Comparison of ENCODE assay signal across 28 mouse cellular contexts in genomic region chr8:88150910-88151371, GRCm38 (mm10). TPM values are rescaled to one million over a fixed set of nuclear protein-coding genes. Genes with fewer than 3 reads are reported as not detected.
DNase-seq lines count a peak whose midpoint lies in the region; ATAC-seq and TF ChIP-seq lines count a peak whose summit lies in the region.
"Had no signal": no experiment of that assay in that cellular context is flagged by ENCODE, and none has a peak within 500 bp of the region (broad histone marks: within the 10 kb centered on the region; RNA-seq: fewer than 3 reads in every experiment).

No protein-coding gene starts in this region.

- no peak overlapping the region for H3K9ac ChIP-seq in intestine, postnatal 0 days (ENCODE audit: low read depth, low read length)
- H3K9ac ChIP-seq: embryonic facial prominence, embryonic 15.5 days; hindbrain, embryonic 15.5 days; limb, embryonic 13.5 days; liver, embryonic 13.5 days; midbrain, embryonic 12.5 days; neural tube, embryonic 15.5 days had no signal

- no peaks in the 10 kb centered on the region for H3K4me1 ChIP-seq in intestine, postnatal 0 days (replicated peaks; ENCODE audit: control insufficient read depth, insufficient read depth, low read length)
- H3K4me1 ChIP-seq: embryonic facial prominence, embryonic 15.5 days; forebrain, embryonic 10.5 days; heart, embryonic 10.5 days; hindbrain, embryonic 15.5 days; limb, embryonic 13.5 days; liver, embryonic 13.5 days; midbrain, embryonic 12.5 days; neural tube, embryonic 15.5 days had no signal

- H3K27ac ChIP-seq in intestine, postnatal 0 days (ENCODE audit: low read depth, low read length) = no peak overlapping the region
- H3K27ac ChIP-seq: embryonic facial prominence, embryonic 15.5 days; forebrain, embryonic 10.5 days; heart, embryonic 10.5 days; hindbrain, embryonic 15.5 days; kidney, postnatal 0 days; limb, embryonic 13.5 days; liver, embryonic 13.5 days; midbrain, embryonic 12.5 days; neural tube, embryonic 15.5 days; stomach, postnatal 0 days had no signal

- peak; percentile 17 for DNase-seq in left cerebral cortex, adult 11 months (ENCODE audit: low spot score)
- no peak for DNase-seq in left cerebral cortex, postnatal 4 days
- peak; percentile 37 for DNase-seq in CD4-positive, CD25-positive, alpha-beta regulatory T cell, adult 2 months (ENCODE audit: low read depth, low spot score)
- peak; percentile 10 to 66 for DNase-seq in left cerebral cortex, adult 8-10 months (ENCODE audit: low spot score in 2 of 2)
- DNase-seq in spleen, postnatal 14 days (ENCODE audit: low spot score in 2 of 2) = no peak
- DNase-seq: adrenal gland, postnatal 36 days; B cell, adult 2 months; cerebellum, adult 11 months; cerebellum, adult 9-11 months; heart, postnatal 4 days; kidney, adult 18-20 months; layer of hippocampus, postnatal 36 days; liver, embryonic 13.5 days; lung, adult 2 months; lung, postnatal 14 days had no signal

- H3K9me3 ChIP-seq in intestine, postnatal 0 days (ENCODE audit: control insufficient read depth) = no peaks in the 10 kb centered on the region
- H3K9me3 ChIP-seq: embryonic facial prominence, embryonic 15.5 days; forebrain, embryonic 10.5 days; heart, embryonic 10.5 days; hindbrain, embryonic 15.5 days; limb, embryonic 13.5 days; liver, embryonic 13.5 days; midbrain, embryonic 12.5 days; neural tube, embryonic 15.5 days had no signal

- TF ChIP-seq CTCF in intestine, postnatal 0 days (IDR thresholded peaks at IDR 0.05; ENCODE audit: low read depth) = no peak

- no peaks in the 10 kb centered on the region for H3K27me3 ChIP-seq in intestine, postnatal 0 days (replicated peaks; ENCODE audit: control insufficient read depth, insufficient read depth, low read length)
- H3K27me3 ChIP-seq: embryonic facial prominence, embryonic 15.5 days; hindbrain, embryonic 15.5 days; limb, embryonic 13.5 days; liver, embryonic 13.5 days; midbrain, embryonic 12.5 days; neural tube, embryonic 15.5 days had no signal

- H3K4me2 ChIP-seq in intestine, postnatal 0 days (replicated peaks; ENCODE audit: low read depth) = no peak overlapping the region
- H3K4me2 ChIP-seq: embryonic facial prominence, embryonic 15.5 days; hindbrain, embryonic 15.5 days; limb, embryonic 13.5 days; liver, embryonic 13.5 days; midbrain, embryonic 12.5 days; neural tube, embryonic 15.5 days had no signal

- intact Hi-C loops in left cerebral cortex, postnatal 4 days (cut with DNase I) = no loop called here

- no peak overlapping the region for H3K4me3 ChIP-seq in intestine, postnatal 0 days (ENCODE audit: low read depth, low read length)
- H3K4me3 ChIP-seq: embryonic facial prominence, embryonic 15.5 days; forebrain, embryonic 10.5 days; heart, embryonic 10.5 days; hindbrain, embryonic 15.5 days; limb, embryonic 13.5 days; liver, embryonic 13.5 days; midbrain, embryonic 12.5 days; neural tube, embryonic 15.5 days had no signal

- peak; percentile 98 for ATAC-seq in activated CD4-positive, CD25-positive, alpha-beta regulatory T cell, adult 4 months
- ATAC-seq in erythroid progenitor cell, adult 5-6 weeks (replicated peaks; ENCODE audit: low FRiP score, poor library complexity, severe bottlenecking) = no peak
- no peak for ATAC-seq in intestine, postnatal 0 days
- ATAC-seq: forebrain, embryonic 16.5 days had no signal

- peaks cover 56% of the 10 kb centered on the region for H3K36me3 ChIP-seq in intestine, postnatal 0 days (ENCODE audit: control insufficient read depth, insufficient read depth)

- WGBS in intestine, postnatal 0 days = 95% methylated on average over 6 of the region's 6 CpGs

RNA-seq across cellular contexts. Expression of gene Heatr3, which starts 13.3 kb away (rescaled TPM):
- total RNA-seq in left cerebral cortex, postnatal 4 days (2021) = 10 to 100 TPM; 34.3 to 34.9 TPM
- 10 to 100 TPM; 17.7 to 19.1 TPM for polyA plus RNA-seq in activated CD4-positive, CD25-positive, alpha-beta regulatory T cell, adult 4 months (2017; shearing (Covaris generic))
- total RNA-seq in left cerebral cortex, adult 8-10 months (2022) = 10 to 100 TPM; 23.1 to 29.8 (median 27.8) TPM
- total RNA-seq in erythroid progenitor cell, adult 5-6 weeks (2015; ENCODE audit: low replicate concordance) = 1.8 and 9.2 TPM in 2 replicates
- 1.6 and 11.4 TPM in 2 replicates for total RNA-seq in erythroid progenitor cell, adult 5-6 weeks (2017; ENCODE audit: low replicate concordance)
- polyA plus RNA-seq in intestine, postnatal 0 days (2015; fragmentation: Nextera tagmentation; extraction: Ambion mirVana) = 10.0 and 10.2 TPM in 2 replicates

RNA-seq across cellular contexts. Expression of gene Cnep1r1, which starts 32.4 kb away (rescaled TPM):
- 10 to 100 TPM; 34.3 to 35.9 TPM for total RNA-seq in left cerebral cortex, postnatal 4 days (2021)
- 10 to 100 TPM; 17.9 to 25.0 TPM for polyA plus RNA-seq in activated CD4-positive, CD25-positive, alpha-beta regulatory T cell, adult 4 months (2017; shearing (Covaris generic))
- total RNA-seq in left cerebral cortex, adult 8-10 months (2022) = 10 to 100 TPM; 32.5 to 37.3 (median 35.7) TPM
- total RNA-seq in erythroid progenitor cell, adult 5-6 weeks (2015; ENCODE audit: low replicate concordance) = 110 and 125 TPM in 2 replicates
- total RNA-seq in erythroid progenitor cell, adult 5-6 weeks (2017; ENCODE audit: low replicate concordance) = 26.4 and 36.3 TPM in 2 replicates
- polyA plus RNA-seq in intestine, postnatal 0 days (2015; fragmentation: Nextera tagmentation; extraction: Ambion mirVana) = 31.0 and 31.4 TPM in 2 replicates

RNA-seq across cellular contexts. Expression of gene Tent4b, which starts 48.1 kb away (rescaled TPM):
- 10 to 100 TPM; 40.5 to 45.4 TPM for total RNA-seq in left cerebral cortex, postnatal 4 days (2021)
- 10 to 100 TPM in 1 of 2 experiments, 1 to 10 TPM in 1; 9.5 to 10.6 TPM for polyA plus RNA-seq in activated CD4-positive, CD25-positive, alpha-beta regulatory T cell, adult 4 months (2017; shearing (Covaris generic))
- total RNA-seq in left cerebral cortex, adult 8-10 months (2022) = 10 to 100 TPM; 35.8 to 39.8 (median 38.2) TPM
- total RNA-seq in erythroid progenitor cell, adult 5-6 weeks (2015; ENCODE audit: low replicate concordance) = 24.7 and 24.9 TPM in 2 replicates
- 24.1 and 30.5 TPM in 2 replicates for total RNA-seq in erythroid progenitor cell, adult 5-6 weeks (2017; ENCODE audit: low replicate concordance)
- polyA plus RNA-seq in intestine, postnatal 0 days (2015; fragmentation: Nextera tagmentation; extraction: Ambion mirVana) = 5.9 and 6.1 TPM in 2 replicates

Comparison
In these comparisons a context has a peak if more than half of its experiments do, and no peak if none do; other contexts are left out.
1. DNase-seq: peak in left cerebral cortex, adult 11 months (single experiment), CD4-positive, CD25-positive, alpha-beta regulatory T cell, adult 2 months (single experiment) and left cerebral cortex, adult 8-10 months (2 of 2); none in left cerebral cortex, postnatal 4 days (single experiment) and spleen, postnatal 14 days (0 of 2).